Mouse (Mus musculus) G1E (cell line): ENCODE data around the gene Pla2g6. TPM values are rescaled to one million over a fixed set of nuclear protein-coding genes. Genes with fewer than 3 reads are reported as not detected.

Experiments used
- ATAC-seq: 2 replicates; pipeline ENCODE4 v1.8.0; 2016; ENCODE audit warnings: mild to moderate bottlenecking; ENCODE audit not compliant: insufficient number of reproducible peaks, poor library complexity, low FRiP score, severe bottlenecking; ENCODE audit errors: extremely low read depth
- DNase-seq: peaks from one replicate; pipeline ENCODE4 v3.0.0; 2012; ENCODE audit warnings: low spot score
- H3K27me3 ChIP-seq: 2 replicates; pipeline ENCODE4 v1.6.1; 2012; ENCODE audit warnings: mild to moderate bottlenecking, low read length, inconsistent platforms; ENCODE audit not compliant: insufficient read depth
- H3K36me3 ChIP-seq: replicated peaks from 2 replicates; pipeline ENCODE3; 2012; ENCODE audit warnings: mild to moderate bottlenecking, inconsistent platforms
- H3K4me1 ChIP-seq: 2 replicates; pipeline ENCODE4 v1.6.1; 2012; ENCODE audit warnings: low read depth, low read length, inconsistent platforms, mixed read lengths; ENCODE audit not compliant: insufficient read depth
- H3K4me3 ChIP-seq: 2 replicates; pipeline ENCODE4 v1.5.1; 2012; ENCODE audit warnings: low read depth, mild to moderate bottlenecking, inconsistent platforms, low read length, moderate library complexity, mixed read lengths
- H3K9me3 ChIP-seq: replicated peaks from 2 replicates; pipeline ENCODE4 v1.6.1; 2012; ENCODE audit warnings: inconsistent platforms
- CTCF ChIP-seq: IDR thresholded peaks from 2 replicates; pipeline ENCODE4 v1.5.1; 2012; ENCODE audit warnings: low read depth, low read length, inconsistent platforms, mixed read lengths
- GATA1 ChIP-seq: IDR thresholded peaks from 2 replicates; pipeline ENCODE4 v1.6.1; 2012; ENCODE audit warnings: borderline replicate concordance, low read length, inconsistent platforms, mixed read lengths
- GATA2 ChIP-seq: IDR thresholded peaks from 2 replicates; pipeline ENCODE4 v1.6.1; 2012; ENCODE audit warnings: low read depth, low read length, inconsistent platforms, borderline replicate concordance
- POLR2AphosphoS5 ChIP-seq: IDR thresholded peaks from 2 replicates; pipeline ENCODE4 v1.6.1; 2012; ENCODE audit warnings: low read depth, low read length, inconsistent platforms; ENCODE audit not compliant: insufficient replicate concordance
- TAL1 ChIP-seq: conservative IDR thresholded peaks from 2 replicates; pipeline ENCODE4 v1.6.1; 2012; ENCODE audit warnings: low read depth, low read length, inconsistent platforms, mixed read lengths
- polyA plus RNA-seq: library from polyadenylated mRNA; stranded (reverse); fragments of >175 nt; gene quantifications from 2 replicates; pipeline ENCODE4 v1.2.3, GENCODE M21; 2012
- total RNA-seq, 2 experiments: library from RNA; stranded (forward) in 1 of 2; stranded (reverse) in 1 of 2; fragments of 200-1000 nt in 1 of 2; fragments of >200 nt in 1 of 2; fragmentation: Nextera tagmentation in 1 of 2; gene quantifications; 2 replicates each; pipeline ENCODE4 v1.2.3; 2014 to 2017

Gene Pla2g6
- total and polyA plus RNA-seq, 3 experiments, result 6.5 to 26.4 (median 24.5) TPM

GRCm38 (mm10) chr15:79330521-79330920, 2.3 kb upstream of the Pla2g6 start:
- DNase-seq, result no peak
- peaks cover 7% of the 10 kb centered on the region for H3K36me3 ChIP-seq
- no peaks in the 10 kb centered on the region for H3K9me3 ChIP-seq
- no peak overlapping the region for H3K4me3 ChIP-seq
- TF ChIP-seq POLR2AphosphoS5, result no peak
- TF ChIP-seq GATA1, result no peak
- TF ChIP-seq GATA2, result no peak
- no peak for TF ChIP-seq CTCF
- TF ChIP-seq TAL1, result no peak
- peaks cover 63% of the 10 kb centered on the region for H3K4me1 ChIP-seq
- no peaks in the 10 kb centered on the region; the same call in 1 of the 2 replicates for H3K27me3 ChIP-seq
- ATAC-seq, result no peak

GRCm38 (mm10) chr15:79329979-79330363, 1.8 kb upstream of the Pla2g6 start:
- no peaks in the 10 kb centered on the region; the same call in 1 of the 2 replicates for H3K27me3 ChIP-seq
- TF ChIP-seq CTCF (no peak), GATA2 (no peak), GATA1 (no peak), TAL1 (no peak), POLR2AphosphoS5 (no peak)
- no peak for ATAC-seq
- H3K36me3 ChIP-seq, result peaks cover 13% of the 10 kb centered on the region
- no peak overlapping the region for H3K4me3 ChIP-seq
- peaks cover 63% of the 10 kb centered on the region for H3K4me1 ChIP-seq
- DNase-seq, result no peak
- no peaks in the 10 kb centered on the region for H3K9me3 ChIP-seq

- H3K4me1 ChIP-seq, result peaks cover 63% of the 10 kb centered on the region
- H3K9me3 ChIP-seq, result no peaks in the 10 kb centered on the region
- peaks cover 18% of the 10 kb centered on the region for H3K36me3 ChIP-seq
- TF ChIP-seq CTCF, result no peak
- no peak for TF ChIP-seq TAL1
- no peak for TF ChIP-seq GATA2
- no peak for TF ChIP-seq GATA1
- no peak for TF ChIP-seq POLR2AphosphoS5
- H3K27me3 ChIP-seq, result no peaks in the 10 kb centered on the region
- H3K4me3 ChIP-seq, result no peak overlapping the region
- ATAC-seq (no peak), DNase-seq (no peak)
Measured at GRCm38 (mm10) chr15:79329346-79329978, 1.3 kb upstream of the Pla2g6 start.

GRCm38 (mm10) chr15:79328939-79329275, 717 bp upstream of the Pla2g6 start:
- TF ChIP-seq POLR2AphosphoS5 (no peak), GATA2 (no peak), TAL1 (no peak), CTCF (no peak), GATA1 (no peak)
- peaks cover 63% of the 10 kb centered on the region for H3K4me1 ChIP-seq
- no peaks in the 10 kb centered on the region for H3K9me3 ChIP-seq
- H3K4me3 ChIP-seq, result peak overlapping the region; percentile 75; the same call in 1 of the 2 replicates
- no peaks in the 10 kb centered on the region for H3K27me3 ChIP-seq
- peaks cover 23% of the 10 kb centered on the region for H3K36me3 ChIP-seq
- no peak for ATAC-seq
- no peak for DNase-seq

- H3K9me3 ChIP-seq, result no peaks in the 10 kb centered on the region
- peaks cover 33% of the 10 kb centered on the region for H3K36me3 ChIP-seq
- no peak for TF ChIP-seq TAL1
- TF ChIP-seq POLR2AphosphoS5, result no peak
- TF ChIP-seq GATA2, result no peak
- no peak for TF ChIP-seq CTCF
- no peak for TF ChIP-seq GATA1
- ATAC-seq, result peak; percentile 11; the same call in 1 of the 2 replicates
- DNase-seq, result no peak
- peak overlapping the region; percentile 75 for H3K4me3 ChIP-seq
- peaks cover 66% of the 10 kb centered on the region for H3K4me1 ChIP-seq
- H3K27me3 ChIP-seq, result no peaks in the 10 kb centered on the region
Measured at GRCm38 (mm10) chr15:79326971-79327961, 924 bp downstream of the Pla2g6 start.

- no peaks in the 10 kb centered on the region for H3K27me3 ChIP-seq
- TF ChIP-seq GATA2 (no peak), CTCF (no peak), POLR2AphosphoS5 (no peak), GATA1 (no peak), TAL1 (no peak)
- peaks cover 33% of the 10 kb centered on the region for H3K36me3 ChIP-seq
- ATAC-seq, result no peak
- no peaks in the 10 kb centered on the region for H3K9me3 ChIP-seq
- no peak for DNase-seq
- H3K4me1 ChIP-seq, result peaks cover 76% of the 10 kb centered on the region
- peak overlapping the region; percentile 64; the same call in 1 of the 2 replicates for H3K4me3 ChIP-seq
Measured at GRCm38 (mm10) chr15:79326264-79326663, 1.9 kb downstream of the Pla2g6 start.
